Mouse (Mus musculus): ENCODE results near the gene A630089N07Rik.
"Not testable (repeated sequence)": the region's sequence is repeated elsewhere in the genome, so short reads cannot be mapped to it uniquely, and the experiment has no call there.

Gene A630089N07Rik

GRCm38 (mm10) chr16:98081889-98082818 is at the start of gene A630089N07Rik:
Gene A630089N07Rik (minus strand): TSS chr16:98082450.
- CTCF ChIA-PET: interaction anchor here in 1 of 4 experiments (1.5 kb wide), 1 partner anchor 41 kb away, joined by 3 read pairs; no protein-coding TSS in a partner anchor
- POLR2A ChIA-PET: interaction anchor here in 3 of 4 experiments (0.5 to 2.5 kb wide), 24 partner anchors 9 to 1954 kb away, joined by 3 to 16 read pairs (median 5); partner anchors contain the start of genes C2cd2 (in 3 of the 3), Zbtb21 (in 3 of the 3), B230307C23Rik (in 1 of the 3) and Hmgn1 (in 1 of the 3)

GRCm38 (mm10) chr16:98107109-98107508 is 24.9 kb upstream of the A630089N07Rik start:
- ChIA-PET CTCF (no interaction called here), POLR2A (no interaction called here)

GRCm38 (mm10) chr16:98081550-98081888 is 731 bp downstream of the A630089N07Rik start:
- ChIA-PET POLR2A (interaction anchor here in 3 of 4 experiments (0.5 to 2.5 kb wide), 22 partner anchors 8 to 1954 kb away, joined by 3 to 16 read pairs (median 6); partner anchors contain the start of genes C2cd2 (in 2 of the 3), Zbtb21 (in 2 of the 3), B230307C23Rik (in 1 of the 3) and Hmgn1 (in 1 of the 3)), CTCF (interaction anchor here in 1 of 4 experiments (1.5 kb wide), 1 partner anchor 40 kb away, joined by 3 read pairs; no protein-coding TSS in a partner anchor)

DNA sequence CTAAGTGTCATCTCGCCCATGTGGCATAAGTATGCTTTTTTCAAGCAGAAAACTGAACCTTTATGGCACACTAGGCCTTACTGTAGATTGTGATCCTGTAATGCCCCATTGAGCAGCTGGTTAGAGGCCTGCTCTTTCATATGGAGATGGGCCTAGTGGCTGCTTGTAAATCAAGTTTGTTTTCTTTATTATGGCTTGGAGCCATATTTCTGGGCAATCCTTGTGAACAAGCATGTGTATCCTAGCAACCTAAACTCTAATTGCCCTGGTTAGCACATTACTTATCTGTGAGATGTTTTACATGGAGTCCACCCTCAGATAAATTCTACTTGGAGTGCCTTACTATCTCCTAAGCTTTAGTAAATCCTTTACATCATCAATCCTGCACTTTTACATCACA is 1.1 kb downstream of the A630089N07Rik start:
- POLR2A ChIA-PET: interaction anchor here in 3 of 4 experiments (1.1 to 2.5 kb wide), 21 partner anchors 8 to 197 kb away, joined by 3 to 16 read pairs (median 6); partner anchors contain the start of genes B230307C23Rik (in 1 of the 3), C2cd2 (in 1 of the 3) and Zbtb21 (in 1 of the 3)
- CTCF ChIA-PET: interaction anchor here in 1 of 4 experiments (0.7 kb wide), 1 partner anchor 12 kb away, joined by 4 read pairs; no protein-coding TSS in a partner anchor

DNA sequence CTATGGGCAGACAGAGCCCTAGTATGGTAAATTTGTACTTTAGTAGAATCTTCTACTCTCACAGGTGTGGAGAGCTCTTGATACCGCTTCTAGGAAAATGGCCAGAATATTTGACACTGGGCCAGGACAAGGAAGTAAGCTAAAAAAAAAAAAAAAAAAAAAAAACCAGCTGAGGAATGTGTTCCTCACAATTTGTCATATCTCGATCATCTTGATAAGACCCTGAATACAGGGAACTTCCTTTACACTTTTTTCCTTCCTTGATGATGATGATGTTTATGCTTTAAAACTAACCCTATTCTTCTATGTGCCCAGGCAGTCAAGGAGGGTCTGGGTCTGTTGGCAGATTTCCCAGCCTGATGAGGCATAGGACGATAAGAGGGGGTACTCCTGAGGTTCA is 2.9 kb downstream of the A630089N07Rik start:
- POLR2A ChIA-PET: interaction anchor here in 2 of 4 experiments (0.7 to 1.8 kb wide), 4 partner anchors 34 to 83 kb away, joined by 3 to 14 read pairs (median 4); no protein-coding TSS in a partner anchor

DNA sequence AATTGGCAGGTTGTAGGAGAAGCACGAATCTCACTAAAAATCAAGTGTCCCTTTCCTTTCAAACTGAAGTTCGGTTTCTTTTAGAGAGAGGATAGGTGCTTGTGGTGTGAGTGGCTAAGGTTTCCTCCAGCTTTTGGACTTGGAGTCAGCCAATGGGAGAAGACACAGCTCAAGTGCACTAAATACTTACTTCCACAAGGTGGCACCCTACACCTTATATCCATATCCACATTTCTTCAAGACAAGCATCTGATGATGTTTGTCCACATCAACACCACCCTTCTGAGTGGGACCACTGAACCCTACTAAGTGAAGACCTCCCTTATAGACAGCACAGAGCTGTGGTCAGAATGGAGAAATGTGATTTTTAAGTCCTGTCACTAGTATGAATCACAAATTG is 40.6 kb downstream of the A630089N07Rik start:
- CTCF ChIA-PET: interaction anchor here in 2 of 4 experiments (0.6 to 1.0 kb wide), 3 partner anchors 19 to 729 kb away, joined by 3 read pairs; partner anchors contain the start of gene A630089N07Rik (in 1 of the 2)
- POLR2A ChIA-PET: interaction anchor here in 2 of 4 experiments (0.7 to 1.1 kb wide), 4 partner anchors 39 to 55 kb away, joined by 3 to 4 read pairs (median 4); no protein-coding TSS in a partner anchor

More for the DNA sequence above, 2.9 kb downstream of the A630089N07Rik start:
- CTCF ChIA-PET: interaction anchor here in 1 of 4 experiments (0.7 kb wide), 1 partner anchor 9 kb away, joined by 19 read pairs; no protein-coding TSS in a partner anchor

- CTCF ChIA-PET: not testable (repeated sequence)
- POLR2A ChIA-PET: interaction anchor here in 1 of 4 experiments (0.9 kb wide), 1 partner anchor 10 kb away, joined by 3 read pairs; no protein-coding TSS in a partner anchor
Measured at GRCm38 (mm10) chr16:98034971-98035370, 47.3 kb downstream of the A630089N07Rik start.

- CTCF ChIA-PET: interaction anchor here in 1 of 4 experiments (0.6 kb wide), 1 partner anchor 43 kb away, joined by 3 read pairs; no protein-coding TSS in a partner anchor
- POLR2A ChIA-PET: interaction anchor here in 3 of 4 experiments (0.9 to 2.2 kb wide), 14 partner anchors 24 to 174 kb away, joined by 3 to 16 read pairs (median 4); partner anchors contain the start of genes C2cd2 (in 3 of the 3), Zbtb21 (in 3 of the 3), B230307C23Rik (in 2 of the 3) and Prdm15 (in 1 of the 3)
Measured at GRCm38 (mm10) chr16:98026186-98026585, 56.1 kb downstream of the A630089N07Rik start.

- CTCF ChIA-PET: interaction anchor here (0.5 to 1.4 kb wide), 12 partner anchors 19 to 378 kb away, joined by 3 to 6 read pairs (median 3); no protein-coding TSS in a partner anchor
Measured at GRCm38 (mm10) chr16:98022657-98023345, 59.4 kb downstream of the A630089N07Rik start.

GRCm38 (mm10) chr16:98022081-98022480 is 60.2 kb downstream of the A630089N07Rik start:
- ChIA-PET CTCF (interaction anchor here in 3 of 4 experiments (0.5 to 1.4 kb wide), 11 partner anchors 19 to 376 kb away, joined by 3 to 6 read pairs (median 3); no protein-coding TSS in a partner anchor), POLR2A (interaction anchor here in 2 of 4 experiments (0.7 to 1.5 kb wide), 4 partner anchors 18 to 324 kb away, joined by 3 read pairs; no protein-coding TSS in a partner anchor)

More at GRCm38 (mm10) chr16:98022657-98023345, 59.4 kb downstream of the A630089N07Rik start:
- POLR2A ChIA-PET: interaction anchor here in 2 of 4 experiments (0.8 to 1.9 kb wide), 8 partner anchors 10 to 325 kb away, joined by 3 to 7 read pairs (median 3); partner anchors contain the start of genes C2cd2 (in 2 of the 2), Zbtb21 (in 2 of the 2) and B230307C23Rik (in 1 of the 2)

GRCm38 (mm10) chr16:97997383-97997731 is 84.9 kb downstream of the A630089N07Rik start:
- CTCF ChIA-PET: interaction anchor here in 2 of 4 experiments (1.1 to 1.4 kb wide), 2 partner anchors 12 to 685 kb away, joined by 3 read pairs; no protein-coding TSS in a partner anchor
- POLR2A ChIA-PET: interaction anchor here in 3 of 4 experiments (0.7 to 3.6 kb wide), 29 partner anchors 9 to 338 kb away, joined by 3 to 59 read pairs (median 6); partner anchors contain the start of genes C2cd2 (in 3 of the 3), Zbtb21 (in 3 of the 3) and A630089N07Rik (in 1 of the 3)

- ChIA-PET CTCF (interaction anchor here in 3 of 4 experiments (0.6 to 1.4 kb wide), 6 partner anchors 11 to 684 kb away, joined by 3 read pairs; no protein-coding TSS in a partner anchor), POLR2A (interaction anchor here (0.5 to 3.6 kb wide), 56 partner anchors 7 to 1316 kb away, joined by 3 to 59 read pairs (median 4); partner anchors contain the start of genes C2cd2 (in 3 of the 4), Zbtb21 (in 3 of the 4), A630089N07Rik (in 2 of the 4) and Prdm15 (in 2 of the 4))
Measured at GRCm38 (mm10) chr16:97996616-97997382, 85.5 kb downstream of the A630089N07Rik start, which contains the start of gene B230307C23Rik. Gene B230307C23Rik (plus strand): TSS chr16:97997315.

DNA sequence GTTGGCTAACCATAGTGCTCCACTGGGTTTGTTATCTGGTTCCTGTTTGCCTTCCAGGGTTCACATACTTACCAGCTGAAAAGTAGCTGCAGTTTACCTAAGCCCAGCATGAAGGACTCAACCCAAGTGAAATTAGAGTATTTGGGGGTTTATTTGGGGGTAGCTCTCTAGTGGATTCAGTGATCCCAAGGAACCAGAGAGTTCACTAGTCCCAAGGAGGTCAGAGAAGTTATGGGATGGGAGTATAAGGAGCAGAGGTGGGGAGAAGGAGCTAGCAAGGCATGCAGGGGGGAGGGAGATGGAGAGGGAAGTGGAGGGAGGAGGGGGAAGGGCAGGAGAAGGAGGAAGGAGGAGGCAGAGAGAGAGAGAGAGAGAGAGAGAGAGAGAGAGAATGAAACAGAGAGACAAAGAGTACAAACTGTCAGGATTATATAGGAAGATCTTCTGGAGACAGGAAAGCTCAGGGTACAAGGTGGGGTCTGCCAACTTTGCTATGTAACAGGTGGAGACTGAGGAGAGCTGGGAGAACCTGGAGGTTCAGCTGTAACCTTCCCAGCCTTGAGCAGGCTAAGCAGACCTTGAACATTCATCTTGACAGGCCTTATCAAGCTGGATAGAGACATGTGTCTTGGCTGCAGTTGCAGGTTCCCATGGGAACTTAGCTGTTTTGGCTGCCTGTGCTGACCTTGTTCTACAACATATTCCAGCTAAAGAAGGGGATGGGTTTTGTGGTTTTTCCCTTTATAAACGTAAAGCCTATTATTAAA is 86.2 kb downstream of the A630089N07Rik start:
- POLR2A ChIA-PET: interaction anchor here (0.5 to 3.6 kb wide), 55 partner anchors 8 to 1315 kb away, joined by 3 to 59 read pairs (median 4); partner anchors contain the start of genes C2cd2 (in 3 of the 4), Zbtb21 (in 3 of the 4), A630089N07Rik (in 2 of the 4) and Prdm15 (in 2 of the 4)
- CTCF ChIA-PET: interaction anchor here in 3 of 4 experiments (0.6 to 1.4 kb wide), 9 partner anchors 10 to 683 kb away, joined by 3 read pairs; no protein-coding TSS in a partner anchor

DNA sequence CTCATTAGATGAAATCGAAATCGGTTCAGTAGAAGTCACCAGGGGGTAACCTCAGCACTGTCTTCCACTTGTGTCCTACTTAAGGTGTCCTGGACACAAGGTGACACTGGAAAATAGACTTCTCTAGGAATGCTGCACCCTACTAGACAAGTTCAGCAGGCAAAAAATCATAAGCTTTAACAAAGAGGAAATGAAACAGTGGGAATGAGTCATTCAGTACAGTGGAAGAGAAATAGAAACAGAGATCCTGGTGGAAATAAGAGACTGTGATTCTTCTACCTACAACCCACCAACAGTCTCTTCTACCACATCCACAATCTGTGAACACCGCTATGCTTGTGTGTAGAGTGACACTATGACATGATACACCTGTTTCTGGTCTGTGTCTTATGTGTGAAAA is 89.8 kb downstream of the A630089N07Rik start:
- CTCF ChIA-PET: not testable (repeated sequence)
- POLR2A ChIA-PET: interaction anchor here in 1 of 4 experiments (1.1 kb wide), 1 partner anchor 12 kb away, joined by 3 read pairs; no protein-coding TSS in a partner anchor

- ChIA-PET CTCF (no interaction called here), POLR2A (no interaction called here)
Measured at GRCm38 (mm10) chr16:97991517-97991916, 90.7 kb downstream of the A630089N07Rik start.
